Mouse (Mus musculus) midbrain, postnatal 0 days (tissue): Measurements from ENCODE around the gene Olfr224. TPM values are rescaled to one million over a fixed set of nuclear protein-coding genes. Genes with fewer than 3 reads are reported as not detected.
"Not testable (repeated sequence)": the region's sequence is repeated elsewhere in the genome, so short reads cannot be mapped to it uniquely, and the experiment has no call there.

Source experiments
- ATAC-seq: fragments of 200-750 bp; cut with Nextera tagmentation; 2 replicates; pipeline ENCODE4 v1.8.0; 2017; ENCODE audit warnings: moderate number of reproducible peaks, mild to moderate bottlenecking, moderate TSS enrichment, moderate library complexity; ENCODE audit not compliant: low FRiP score
- DNase-seq: peaks from one replicate; pipeline ENCODE4 v3.0.0-alpha.2; 2015; ENCODE audit warnings: low spot score
- H3K27ac ChIP-seq: fragments of 300-500 bp; sonication (generic); 2 replicates; pipeline ENCODE4 v1.5.1; 2014; ENCODE audit warnings: low read depth, mild to moderate bottlenecking, low read length, mixed read lengths
- H3K27me3 ChIP-seq: fragments of 300-500 bp; sonication (generic); 2 replicates; pipeline ENCODE4 v1.6.1; 2014; ENCODE audit warnings: low read length, control low read depth, mixed read lengths; ENCODE audit not compliant: insufficient read depth
- H3K36me3 ChIP-seq: fragments of 300-500 bp; sonication (generic); 2 replicates; pipeline ENCODE4 v1.6.1; 2014; ENCODE audit warnings: low read length, control low read depth, mixed read lengths; ENCODE audit not compliant: insufficient read depth
- H3K4me1 ChIP-seq: fragments of 300-500 bp; sonication (generic); 2 replicates; pipeline ENCODE4 v1.6.1; 2014; ENCODE audit warnings: mild to moderate bottlenecking, control low read depth, antibody characterized with exemption, low read length, mixed read lengths; ENCODE audit not compliant: insufficient read depth
- H3K4me2 ChIP-seq: fragments of 300-500 bp; sonication (generic); 2 replicates; pipeline ENCODE4 v1.6.1; 2014; ENCODE audit warnings: low read depth, mild to moderate bottlenecking, low read length, mixed read lengths; ENCODE audit not compliant: poor library complexity, severe bottlenecking
- H3K4me3 ChIP-seq: fragments of 300-500 bp; sonication (generic); 2 replicates; pipeline ENCODE4 v1.5.1; 2014; ENCODE audit warnings: low read depth, mild to moderate bottlenecking, low read length, moderate library complexity
- H3K9ac ChIP-seq: fragments of 300-500 bp; sonication (generic); replicated peaks from 2 replicates; pipeline ENCODE4 v1.6.1; 2014; ENCODE audit warnings: mild to moderate bottlenecking, low read length, moderate library complexity, mixed read lengths; ENCODE audit not compliant: poor library complexity, severe bottlenecking
- H3K9me3 ChIP-seq: fragments of 300-500 bp; sonication (generic); 2 replicates; pipeline ENCODE4 v1.6.1; 2016; ENCODE audit warnings: low read length, control low read depth
- CTCF ChIP-seq: IDR thresholded peaks from 2 replicates; pipeline ENCODE4 v1.5.1; 2016; ENCODE audit warnings: antibody characterized with exemption, mild to moderate bottlenecking
- WGBS: fragments of 180-500 bp; shearing (Covaris S2); extraction: QIAGEN DNeasy Blood & Tissue Kit; methylation state at CpG from one replicate; pipeline ENCODE4 v1.1.7; 2014; 5-methylcytosine and 5-hydroxymethylcytosine counted together
- polyA plus RNA-seq: library from polyadenylated mRNA; unstranded; fragments of >200 nt; fragmentation: Nextera tagmentation; extraction: Ambion mirVana; gene quantifications from 2 replicates; pipeline ENCODE4 v1.2.1, GENCODE M21; 2015
- total RNA-seq: library from RNA; depleted of rRNA; stranded (reverse); fragments of >200 nt; gene quantifications from 2 replicates; pipeline ENCODE4 v1.2.3, GENCODE M21; 2014; rRNA removed

Olfr224 gene
- total and polyA plus RNA-seq, 2 experiments from 2014 or later: not detected

DNA sequence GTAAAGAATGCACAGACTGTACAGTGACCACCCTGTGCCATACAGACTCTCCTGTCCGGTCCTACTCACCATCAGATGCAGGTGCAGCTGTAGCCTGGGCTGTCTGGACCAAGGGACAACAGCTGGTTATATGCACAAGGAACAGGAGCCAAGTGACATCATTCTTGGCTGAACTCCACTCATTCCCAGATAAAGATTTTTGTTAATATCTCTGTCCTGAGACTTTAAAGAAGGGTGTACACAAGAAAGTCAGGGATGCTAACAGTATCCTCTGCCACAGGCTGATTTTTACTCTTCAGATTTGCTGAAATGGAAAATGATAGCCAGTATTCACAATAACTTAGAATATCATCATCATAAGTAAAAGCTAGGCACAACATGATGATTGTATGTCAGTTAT lies 14.8 kb downstream of the Olfr224 start, which contains the start of gene Olfr328:
Gene Olfr328, minus strand, starts transcription at position 101 of the 400 bp plus-strand sequence.
- H3K9ac ChIP-seq: no peak within 1 kb of the TSS

GRCm38 (mm10) chr11:58546322-58546721 lies 24.0 kb downstream of the Olfr224 start, which contains the start of gene Olfr329-ps:
Gene Olfr329-ps, minus strand, starts transcription at chr11:58546422.
- WGBS: 75% methylated on average over 5 of the region's 5 CpGs
- Histone ChIP-seq H3K9ac (no peak within 1 kb of the TSS), H3K27ac (no peak within 1 kb of the TSS), H3K4me2 (no peak within 1 kb of the TSS), H3K4me3 (no peak within 1 kb of the TSS), H3K9me3 (no peaks in the 10 kb centered on the region), H3K27me3 (no peaks in the 10 kb centered on the region), H3K36me3 (no peaks in the 10 kb centered on the region), H3K4me1 (no peaks in the 10 kb centered on the region)
- ATAC-seq (no peak), DNase-seq (no peak)
- no peak for TF ChIP-seq CTCF

More for the DNA sequence above, 14.8 kb downstream of the Olfr224 start, which contains the start of gene Olfr328:
- DNase-seq (no peak), ATAC-seq (no peak)
- H3K4me3 ChIP-seq: no peak within 1 kb of the TSS
- 86% methylated on average over 1 of the region's 1 CpGs for WGBS
- H3K9me3 ChIP-seq: no peaks in the 10 kb centered on the region
- no peak within 1 kb of the TSS for H3K27ac ChIP-seq
- no peaks in the 10 kb centered on the region for H3K27me3 ChIP-seq
- no peak within 1 kb of the TSS for H3K4me2 ChIP-seq
- TF ChIP-seq CTCF: no peak
- H3K4me1 ChIP-seq: no peaks in the 10 kb centered on the region
- no peaks in the 10 kb centered on the region for H3K36me3 ChIP-seq

GRCm38 (mm10) chr11:58534736-58535135 lies 35.6 kb downstream of the Olfr224 start, which contains the start of gene Olfr330:
Gene Olfr330, minus strand, starts transcription at chr11:58534836.
- H3K27ac ChIP-seq, H3K9ac ChIP-seq, H3K36me3 ChIP-seq, H3K9me3 ChIP-seq, H3K4me2 ChIP-seq, DNase-seq, H3K27me3 ChIP-seq, ATAC-seq, H3K4me3 ChIP-seq, H3K4me1 ChIP-seq: not testable (repeated sequence)

DNA sequence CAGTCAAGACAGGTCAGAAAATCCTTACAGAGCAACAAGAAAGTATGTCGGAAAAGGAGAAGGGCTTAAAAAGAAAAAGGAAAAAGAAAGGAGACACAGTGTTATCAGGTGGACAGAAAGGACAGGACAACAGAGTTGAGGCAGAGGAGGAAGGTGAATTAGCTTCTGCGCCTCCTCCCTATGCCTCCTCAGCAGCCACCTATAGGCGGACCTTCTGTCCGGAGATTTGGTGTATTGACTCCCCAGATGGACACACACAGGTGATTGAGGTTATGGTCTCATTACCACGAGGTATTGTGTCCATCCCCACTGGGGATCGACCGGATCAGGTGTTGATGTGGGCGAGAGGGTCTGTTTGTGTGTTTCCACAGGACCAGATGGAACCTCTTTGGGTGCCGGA lies 50.6 kb downstream of the Olfr224 start:
- not testable (repeated sequence) for H3K9ac ChIP-seq, H3K9me3 ChIP-seq, H3K4me2 ChIP-seq, H3K36me3 ChIP-seq, H3K27me3 ChIP-seq, DNase-seq, H3K4me3 ChIP-seq, ATAC-seq, H3K4me1 ChIP-seq, H3K27ac ChIP-seq
- WGBS: 94% methylated on average over 7 of the region's 9 CpGs

DNA sequence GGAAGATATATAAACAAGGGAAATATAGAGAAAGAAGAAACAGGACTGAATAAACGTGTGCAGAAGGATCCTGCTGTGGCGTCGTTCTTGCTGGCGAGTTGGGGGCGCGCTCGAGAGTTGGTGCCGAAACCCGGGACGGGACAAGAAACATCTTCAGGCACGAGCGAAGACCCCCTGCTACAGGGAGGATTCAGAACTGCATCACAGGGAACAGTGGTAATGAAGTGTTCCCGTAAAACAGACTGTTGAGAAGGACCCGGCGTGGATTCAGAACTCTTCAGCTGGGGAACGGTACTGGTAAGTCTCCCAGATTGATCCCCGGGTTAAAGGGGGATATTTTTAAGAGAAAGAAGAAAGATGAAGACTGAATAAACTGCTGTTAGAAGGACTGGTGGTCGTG lies 51.4 kb downstream of the Olfr224 start:
- not testable (repeated sequence) for H3K4me1 ChIP-seq, H3K36me3 ChIP-seq, H3K9ac ChIP-seq, H3K4me3 ChIP-seq, H3K27me3 ChIP-seq, H3K9me3 ChIP-seq, DNase-seq, H3K4me2 ChIP-seq, ATAC-seq, H3K27ac ChIP-seq
- 93% methylated on average over 17 of the region's 18 CpGs for WGBS

Other genes with a start within 250 kb of the Olfr224 start
- gene Zfp672, start 240.2 kb downstream of the Olfr224 start, total RNA-seq: 38.1 and 42.1 TPM in 2 replicates
- gene Zfp672, start 240.2 kb downstream of the Olfr224 start, polyA plus RNA-seq: 41.1 and 46.9 TPM in 2 replicates
- gene Sh3bp5l, start 239.8 kb downstream of the Olfr224 start, total RNA-seq: 44.0 and 53.8 TPM in 2 replicates
- 42.4 and 46.3 TPM in 2 replicates for gene Sh3bp5l, start 239.8 kb downstream of the Olfr224 start, polyA plus RNA-seq
- not detected in 2 replicates for gene Lypd8, start 191.5 kb downstream of the Olfr224 start, total RNA-seq
- not detected in 2 replicates for gene Lypd8, start 191.5 kb downstream of the Olfr224 start, polyA plus RNA-seq
- not detected in 2 replicates for gene 1810065E05Rik, start 149.4 kb downstream of the Olfr224 start, total RNA-seq
- not detected in 2 replicates for gene 1810065E05Rik, start 149.4 kb downstream of the Olfr224 start, polyA plus RNA-seq
- gene Gm12253, start 138.0 kb downstream of the Olfr224 start, total RNA-seq: not detected in 2 replicates
- gene Gm12253, start 138.0 kb downstream of the Olfr224 start, polyA plus RNA-seq: not detected in 2 replicates
- gene Lypd9, start 117.6 kb downstream of the Olfr224 start, total RNA-seq: not detected in 2 replicates
- gene Lypd9, start 117.6 kb downstream of the Olfr224 start, polyA plus RNA-seq: not detected in 2 replicates
- not detected in 2 replicates for gene Olfr30, start 108.3 kb downstream of the Olfr224 start, total RNA-seq
- not detected in 2 replicates for gene Olfr30, start 108.3 kb downstream of the Olfr224 start, polyA plus RNA-seq
- not detected in 2 replicates for gene Olfr332, start 78.0 kb downstream of the Olfr224 start, total RNA-seq
- not detected in 2 replicates for gene Olfr332, start 78.0 kb downstream of the Olfr224 start, polyA plus RNA-seq
- gene Olfr331, start 68.0 kb downstream of the Olfr224 start, total RNA-seq: not detected in 2 replicates
- gene Olfr331, start 68.0 kb downstream of the Olfr224 start, polyA plus RNA-seq: not detected in 2 replicates
- gene Olfr330, start 35.7 kb downstream of the Olfr224 start, total RNA-seq: not detected in 2 replicates
- not detected in 2 replicates for gene Olfr330, start 35.7 kb downstream of the Olfr224 start, polyA plus RNA-seq
- not detected in 2 replicates for gene Olfr329-ps, start 24.1 kb downstream of the Olfr224 start, total RNA-seq
- not detected in 2 replicates for gene Olfr329-ps, start 24.1 kb downstream of the Olfr224 start, polyA plus RNA-seq
- gene Olfr328, start 14.9 kb downstream of the Olfr224 start, total RNA-seq: not detected in 2 replicates
- not detected in 2 replicates for gene Olfr328, start 14.9 kb downstream of the Olfr224 start, polyA plus RNA-seq
- not detected in 2 replicates for gene Olfr325, start 7.2 kb upstream of the Olfr224 start, total RNA-seq
- gene Olfr325, start 7.2 kb upstream of the Olfr224 start, polyA plus RNA-seq: not detected in 2 replicates
- 0.28 and 0.49 TPM in 2 replicates for gene Olfr324, start 24.6 kb upstream of the Olfr224 start, total RNA-seq
- gene Olfr324, start 24.6 kb upstream of the Olfr224 start, polyA plus RNA-seq: 0.04 and 0.05 TPM in 2 replicates
- not detected in 2 replicates for gene 2210407C18Rik, start 45.5 kb upstream of the Olfr224 start, total RNA-seq
- gene 2210407C18Rik, start 45.5 kb upstream of the Olfr224 start, polyA plus RNA-seq: not detected in 2 replicates
- gene Olfr323, start 59.9 kb upstream of the Olfr224 start, total RNA-seq: 0.16 TPM in 1 of 2 replicates, not detected in the other
- gene Olfr323, start 59.9 kb upstream of the Olfr224 start, polyA plus RNA-seq: not detected in 2 replicates
- gene Trim58, start 69.9 kb upstream of the Olfr224 start, total RNA-seq: 0.22 and 0.76 TPM in 2 replicates
- 0.20 and 0.38 TPM in 2 replicates for gene Trim58, start 69.9 kb upstream of the Olfr224 start, polyA plus RNA-seq
- gene Olfr322, start 88.2 kb upstream of the Olfr224 start, total RNA-seq: not detected in 2 replicates
- gene Olfr322, start 88.2 kb upstream of the Olfr224 start, polyA plus RNA-seq: not detected in 2 replicates
- not detected in 2 replicates for gene Olfr320, start 110.5 kb upstream of the Olfr224 start, total RNA-seq
- gene Olfr320, start 110.5 kb upstream of the Olfr224 start, polyA plus RNA-seq: not detected in 2 replicates
- not detected in 2 replicates for gene Olfr319, start 128.6 kb upstream of the Olfr224 start, total RNA-seq
- not detected in 2 replicates for gene Olfr319, start 128.6 kb upstream of the Olfr224 start, polyA plus RNA-seq
- gene Olfr318, start 153.5 kb upstream of the Olfr224 start, total RNA-seq: not detected in 2 replicates
- not detected in 2 replicates for gene Olfr318, start 153.5 kb upstream of the Olfr224 start, polyA plus RNA-seq
- 0.11 and 0.14 TPM in 2 replicates for gene Olfr317, start 168.7 kb upstream of the Olfr224 start, total RNA-seq
- gene Olfr317, start 168.7 kb upstream of the Olfr224 start, polyA plus RNA-seq: 0.12 and 0.15 TPM in 2 replicates
- not detected in 2 replicates for gene Olfr316, start 182.2 kb upstream of the Olfr224 start, total RNA-seq
- not detected in 2 replicates for gene Olfr316, start 182.2 kb upstream of the Olfr224 start, polyA plus RNA-seq
- not detected in 2 replicates for gene Olfr315, start 202.6 kb upstream of the Olfr224 start, total RNA-seq
- not detected in 2 replicates for gene Olfr315, start 202.6 kb upstream of the Olfr224 start, polyA plus RNA-seq
- not detected in 2 replicates for gene Olfr314, start 212.4 kb upstream of the Olfr224 start, total RNA-seq
- gene Olfr314, start 212.4 kb upstream of the Olfr224 start, polyA plus RNA-seq: not detected in 2 replicates
- 2.6 and 3.1 TPM in 2 replicates for gene Fam183b, start 231.4 kb upstream of the Olfr224 start, total RNA-seq
- gene Fam183b, start 231.4 kb upstream of the Olfr224 start, polyA plus RNA-seq: 17.3 and 17.7 TPM in 2 replicates
- not detected in 2 replicates for gene Olfr313, start 244.4 kb upstream of the Olfr224 start, total RNA-seq
- not detected in 2 replicates for gene Olfr313, start 244.4 kb upstream of the Olfr224 start, polyA plus RNA-seq